In the genomic region with DNA sequence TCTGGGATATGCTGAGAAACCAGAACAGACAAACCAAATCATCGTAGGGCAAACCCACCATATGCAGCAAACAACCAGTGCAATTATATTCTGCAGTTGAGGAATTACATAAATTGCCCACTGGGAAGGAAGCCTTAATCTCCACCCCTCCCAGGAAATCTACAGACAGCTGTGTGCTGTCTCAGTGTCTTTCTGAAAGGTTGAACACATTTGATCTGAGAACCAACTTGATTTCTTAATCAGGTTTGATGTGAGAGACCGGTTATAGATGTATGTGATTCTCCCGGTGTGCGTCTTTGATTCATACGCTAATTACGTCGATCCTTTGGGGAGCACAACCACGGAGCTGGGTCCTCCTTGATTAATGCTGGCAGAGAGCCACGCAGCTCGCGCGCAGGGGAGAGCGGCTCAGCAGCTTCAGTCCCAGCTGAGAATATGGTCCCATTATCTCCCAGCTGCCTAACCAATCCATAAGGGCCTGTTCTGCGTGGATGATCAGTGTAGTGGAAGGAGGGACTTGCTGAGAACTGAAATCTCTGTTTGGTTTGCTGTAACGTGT, we compare ENCODE assay signal across 8 mouse cellular contexts.
DNase-seq lines count a peak whose midpoint lies in the region; ATAC-seq lines count a peak whose summit lies in the region.

No protein-coding gene starts in this region.

- no peak for ATAC-seq in heart, embryonic 16.5 days (replicated peaks; ENCODE audit: extremely low read depth, insufficient read depth, low FRiP score)
- peak; percentile 98 for ATAC-seq in forebrain, embryonic 13.5 days
- no peak for ATAC-seq in liver, embryonic 12.5 days

- DNase-seq in heart, adult 8-10 months (ENCODE audit: low spot score) = no peak
- DNase-seq in brain, embryonic 18.5 days (ENCODE audit: low read depth, low spot score) = peak; percentile 55
- peak; percentile 15 to 34 for DNase-seq in kidney, postnatal 25 days
- peak; percentile 14 for DNase-seq in lung, postnatal 14 days
- peak; percentile 61 for DNase-seq in right cerebral cortex, postnatal 25 days

- no peaks in the 10 kb centered on the region for H3K9me3 ChIP-seq in heart, embryonic 16.5 days (replicated peaks; ENCODE audit: control insufficient read depth, low read length)
- no peaks in the 10 kb centered on the region for H3K9me3 ChIP-seq in forebrain, embryonic 13.5 days (replicated peaks)
- no peaks in the 10 kb centered on the region for H3K9me3 ChIP-seq in liver, embryonic 12.5 days (replicated peaks)

- 24% methylated on average over 15 of the region's 15 CpGs for WGBS in heart, embryonic 16.5 days
- WGBS in forebrain, embryonic 13.5 days = 5% methylated on average over 15 of the region's 15 CpGs
- 45% methylated on average over 15 of the region's 15 CpGs for WGBS in liver, embryonic 12.5 days (ENCODE audit: insufficient replicate concordance)

- no peak overlapping the region for H3K27ac ChIP-seq in heart, embryonic 16.5 days (ENCODE audit: low read length)
- H3K27ac ChIP-seq in forebrain, embryonic 13.5 days = peak overlapping the region; percentile 15
- no peak overlapping the region for H3K27ac ChIP-seq in liver, embryonic 12.5 days

- H3K9ac ChIP-seq in heart, embryonic 16.5 days (ENCODE audit: low read length) = no peak overlapping the region
- peak overlapping the region; percentile 34 for H3K9ac ChIP-seq in forebrain, embryonic 13.5 days
- no peak overlapping the region for H3K9ac ChIP-seq in liver, embryonic 12.5 days

- no peaks in the 10 kb centered on the region for H3K27me3 ChIP-seq in heart, embryonic 16.5 days (ENCODE audit: control insufficient read depth, insufficient read depth, low read length)
- no peaks in the 10 kb centered on the region for H3K27me3 ChIP-seq in forebrain, embryonic 13.5 days
- H3K27me3 ChIP-seq in liver, embryonic 12.5 days (replicated peaks) = no peaks in the 10 kb centered on the region

- peak overlapping the region; percentile 55 for H3K4me2 ChIP-seq in heart, embryonic 16.5 days (ENCODE audit: low read depth, low read length)
- peak overlapping the region; percentile 53 for H3K4me2 ChIP-seq in forebrain, embryonic 13.5 days
- H3K4me2 ChIP-seq in liver, embryonic 12.5 days = no peak overlapping the region

- H3K4me3 ChIP-seq in heart, embryonic 16.5 days (ENCODE audit: low read length) = peak overlapping the region; percentile 23
- H3K4me3 ChIP-seq in forebrain, embryonic 13.5 days = peak overlapping the region; percentile 28
- no peak overlapping the region for H3K4me3 ChIP-seq in liver, embryonic 12.5 days

- no peaks in the 10 kb centered on the region for H3K36me3 ChIP-seq in heart, embryonic 16.5 days (ENCODE audit: control insufficient read depth, insufficient read depth)
- H3K36me3 ChIP-seq in forebrain, embryonic 13.5 days (ENCODE audit: poor library complexity, severe bottlenecking) = no peaks in the 10 kb centered on the region
- no peaks in the 10 kb centered on the region for H3K36me3 ChIP-seq in liver, embryonic 12.5 days

- H3K4me1 ChIP-seq in heart, embryonic 16.5 days (ENCODE audit: control insufficient read depth, insufficient read depth, low read length) = no peaks in the 10 kb centered on the region
- peaks cover 4% of the 10 kb centered on the region for H3K4me1 ChIP-seq in forebrain, embryonic 13.5 days
- no peaks in the 10 kb centered on the region for H3K4me1 ChIP-seq in liver, embryonic 12.5 days
